Mouse (Mus musculus) common myeloid progenitor, adult 5-6 weeks (primary cell): ENCODE results near the gene Slco1a6. TPM values are rescaled to one million over a fixed set of nuclear protein-coding genes. Genes with fewer than 3 reads are reported as not detected.
"Not testable (repeated sequence)": the region's sequence is repeated elsewhere in the genome, so short reads cannot be mapped to it uniquely, and the experiment has no call there.

Source experiments
- ATAC-seq: replicated peaks from 2 replicates; pipeline ENCODE4 v1.8.0; 2016; ENCODE audit warnings: low read depth, mild to moderate bottlenecking, moderate TSS enrichment, inconsistent platforms; ENCODE audit not compliant: poor library complexity, severe bottlenecking
- total RNA-seq: library from RNA; stranded (forward); fragments of 200-1000, 187-1606 nt; gene quantifications from 2 replicates; pipeline ENCODE4 v1.2.3, GENCODE M21; 2017

The Slco1a6 gene
- total RNA-seq, result not detected in 2 replicates

DNA sequence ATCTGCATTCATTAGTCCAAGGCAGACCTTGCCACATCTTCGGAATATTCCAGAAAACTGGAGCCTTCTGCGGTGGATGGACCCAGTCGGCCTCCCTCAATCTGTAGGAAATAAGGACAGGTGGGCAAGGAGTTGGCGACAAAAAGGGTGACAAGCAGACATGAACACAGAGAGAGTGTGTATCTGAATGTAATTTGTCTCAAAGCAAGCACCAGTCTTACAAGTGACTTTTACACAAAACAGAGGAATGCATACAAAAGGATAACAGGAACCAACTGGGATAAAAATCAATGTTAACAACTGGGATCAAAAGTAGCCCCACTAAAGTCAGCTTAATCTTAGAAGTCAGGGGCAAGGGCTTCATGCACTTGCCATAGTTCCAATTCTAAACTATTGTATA lies at the start of gene Slco1a6:
Gene Slco1a6 (minus strand): TSS at position 101 of the 400 bp plus-strand sequence.
- no peak for ATAC-seq

GRCm38 (mm10) chr6:142250738-142251307 lies 42.5 kb upstream of the Slco1a6 start:
- ATAC-seq, result not testable (repeated sequence)

GRCm38 (mm10) chr6:142245065-142245464 lies 36.7 kb upstream of the Slco1a6 start:
- no peak for ATAC-seq

GRCm38 (mm10) chr6:142239468-142239867 lies 31.1 kb upstream of the Slco1a6 start:
- no peak for ATAC-seq

- no peak for ATAC-seq
These were observed 11.8 kb upstream of the Slco1a6 start for GRCm38 (mm10) chr6:142220138-142220537.

- no peak for ATAC-seq
These were observed 3.5 kb upstream of the Slco1a6 start for GRCm38 (mm10) chr6:142211821-142212220.

- no peak for ATAC-seq
These were observed 1.4 kb upstream of the Slco1a6 start for GRCm38 (mm10) chr6:142209749-142210148.

DNA sequence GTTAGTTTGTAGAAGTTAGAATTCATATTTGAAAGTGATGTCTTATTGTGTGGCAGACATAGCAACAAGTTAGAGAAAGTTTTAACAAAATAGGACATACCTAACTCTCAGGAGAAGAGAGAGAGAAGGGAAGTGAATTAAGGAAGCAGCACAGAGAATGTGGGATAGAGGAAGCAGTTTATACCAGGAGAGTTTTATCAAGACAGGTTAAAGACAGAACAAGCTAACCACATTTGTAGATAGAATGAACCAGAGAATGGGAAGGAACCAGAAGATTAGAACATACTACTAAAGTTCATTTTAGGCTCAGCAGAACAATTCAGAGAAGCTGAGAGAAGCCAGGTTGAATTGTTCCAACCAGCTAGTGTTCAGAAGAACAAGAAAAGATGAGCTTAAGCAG lies 7.8 kb downstream of the Slco1a6 start:
- no peak for ATAC-seq

DNA sequence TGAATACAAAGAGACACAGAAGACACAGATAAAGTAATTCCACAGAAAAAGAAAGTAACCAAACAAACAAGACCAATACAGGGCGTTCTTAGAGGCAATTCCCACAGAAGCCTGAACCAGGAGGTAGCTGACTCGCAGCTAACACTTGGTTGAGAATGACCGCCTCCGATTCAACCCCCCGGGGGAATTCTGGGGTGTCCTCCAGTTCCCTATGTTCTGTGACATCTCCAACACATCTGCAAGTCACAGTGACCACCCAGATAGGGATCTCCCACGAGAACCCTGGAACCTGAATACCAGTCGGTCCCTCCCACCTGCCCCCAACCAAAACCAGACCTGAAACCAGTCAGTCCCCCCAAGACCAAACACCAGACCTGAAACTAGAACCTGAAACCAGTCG lies 14.1 kb downstream of the Slco1a6 start:
- ATAC-seq, result no peak

DNA sequence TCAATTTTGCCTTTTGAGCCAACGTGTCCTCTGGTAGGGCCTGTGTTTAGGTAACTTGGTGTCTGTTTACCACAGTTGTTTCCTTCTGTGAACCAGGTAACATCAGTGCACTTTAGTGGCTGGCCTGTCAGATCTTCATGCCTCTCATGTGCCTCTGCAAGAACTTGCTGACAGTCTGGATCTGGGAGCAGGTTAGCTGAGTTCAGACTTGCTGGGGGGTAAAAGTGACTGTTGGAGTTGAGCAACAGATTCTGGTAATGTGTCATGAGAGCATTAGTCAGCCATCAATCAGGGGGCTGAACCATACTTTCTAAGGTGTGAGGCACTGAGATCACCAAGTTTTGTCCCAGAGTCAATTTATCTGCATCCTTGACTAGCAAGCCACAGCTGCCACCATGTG lies 16.4 kb downstream of the Slco1a6 start:
- no peak for ATAC-seq

DNA sequence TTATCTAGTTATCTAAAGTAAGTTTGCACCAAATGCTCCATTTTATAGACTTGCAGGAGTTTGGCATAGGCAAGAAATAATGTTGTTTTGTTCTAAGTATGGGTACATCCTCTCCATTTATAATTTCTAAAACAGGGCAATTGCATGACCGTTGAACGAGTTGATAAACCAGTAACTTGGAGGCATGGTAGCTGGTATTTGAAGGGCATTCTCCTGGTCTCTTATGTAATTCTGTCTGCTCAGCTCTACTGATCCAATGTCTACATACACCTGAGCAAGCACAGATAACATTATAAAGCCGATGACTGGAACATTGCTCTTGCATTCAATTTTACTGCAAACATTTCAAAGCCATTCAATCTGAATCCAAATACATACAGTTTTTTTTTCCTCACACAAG lies 20.9 kb downstream of the Slco1a6 start:
- no peak for ATAC-seq

DNA sequence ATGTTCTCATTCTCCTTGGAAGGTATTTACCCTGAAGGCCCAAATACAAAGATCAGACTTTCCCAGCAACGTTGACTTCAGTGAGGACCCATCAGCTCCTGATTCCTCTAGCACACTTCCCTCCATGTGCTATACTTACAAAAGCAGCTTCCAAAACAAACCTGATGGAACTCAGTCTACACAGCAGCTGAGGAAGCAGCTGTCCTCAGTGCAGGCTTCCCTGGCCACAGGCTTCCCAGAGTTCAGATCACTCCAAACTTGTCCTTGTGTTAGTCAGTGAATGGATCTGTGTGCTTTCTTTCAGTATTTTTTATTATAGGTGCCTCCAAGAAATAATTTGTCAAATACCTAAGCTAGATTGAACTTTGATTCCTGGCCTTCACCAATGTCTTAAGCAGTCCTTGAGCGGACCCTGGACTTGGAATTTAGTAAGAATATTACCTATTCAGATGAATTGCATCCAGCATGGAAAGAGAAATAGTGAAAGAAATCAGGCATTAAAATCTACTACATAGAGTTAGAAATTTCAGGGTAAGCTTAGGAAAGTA lies 22.4 kb downstream of the Slco1a6 start:
- no peak for ATAC-seq

- no peak for ATAC-seq
These were observed 44.9 kb downstream of the Slco1a6 start for GRCm38 (mm10) chr6:142163406-142163805.

GRCm38 (mm10) chr6:142161171-142161570 lies 47.1 kb downstream of the Slco1a6 start:
- ATAC-seq, result no peak

DNA sequence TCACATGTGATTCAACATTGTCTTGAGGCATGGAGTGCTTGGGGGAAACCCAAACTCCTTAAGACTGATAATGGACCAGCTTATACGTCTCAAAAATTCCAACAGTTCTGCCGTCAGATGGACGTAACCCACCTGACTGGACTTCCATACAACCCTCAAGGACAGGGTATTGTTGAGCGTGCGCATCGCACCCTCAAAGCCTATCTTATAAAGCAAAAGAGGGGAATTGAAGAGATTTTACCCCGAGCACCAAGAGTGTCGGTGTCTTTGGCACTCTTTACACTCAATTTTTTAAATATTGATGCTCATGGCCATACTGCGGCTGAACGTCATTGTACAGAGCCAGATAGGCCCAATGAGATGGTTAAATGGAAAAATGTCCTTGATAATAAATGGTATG lies 54.2 kb downstream of the Slco1a6 start:
- ATAC-seq, result not testable (repeated sequence)

GRCm38 (mm10) chr6:142148371-142148770 lies 60.0 kb downstream of the Slco1a6 start:
- ATAC-seq, result no peak

DNA sequence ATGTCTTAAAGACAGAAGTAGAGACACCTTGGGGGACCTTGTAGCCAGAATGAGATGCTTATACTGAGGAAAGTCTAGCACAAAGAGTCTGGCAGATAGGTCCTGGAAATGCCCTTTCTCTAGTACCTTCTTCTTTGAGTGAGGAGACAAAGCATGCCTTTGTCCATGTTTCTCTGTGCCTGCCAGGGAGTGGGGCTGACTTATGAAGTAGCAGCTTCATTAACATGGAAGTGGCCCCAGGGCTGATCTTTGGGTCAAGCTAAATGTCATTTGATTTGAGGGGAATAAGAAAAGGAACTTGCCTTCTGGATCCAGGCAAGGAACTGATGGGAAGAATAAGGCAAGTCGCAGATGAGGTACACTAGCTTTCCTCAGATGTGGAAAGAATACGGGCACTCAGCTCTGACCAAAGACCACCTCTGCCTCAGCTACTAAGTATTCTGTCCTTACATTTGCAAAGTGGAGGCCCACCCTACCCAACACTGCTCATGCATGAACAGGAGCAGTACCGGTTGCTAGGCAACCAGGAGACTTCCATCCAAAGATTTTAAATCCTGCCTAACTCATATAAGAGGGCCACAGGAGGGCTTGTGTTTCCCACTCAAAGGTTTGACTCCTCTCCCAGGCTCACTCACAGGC lies 96.5 kb downstream of the Slco1a6 start:
- ATAC-seq, result no peak

DNA sequence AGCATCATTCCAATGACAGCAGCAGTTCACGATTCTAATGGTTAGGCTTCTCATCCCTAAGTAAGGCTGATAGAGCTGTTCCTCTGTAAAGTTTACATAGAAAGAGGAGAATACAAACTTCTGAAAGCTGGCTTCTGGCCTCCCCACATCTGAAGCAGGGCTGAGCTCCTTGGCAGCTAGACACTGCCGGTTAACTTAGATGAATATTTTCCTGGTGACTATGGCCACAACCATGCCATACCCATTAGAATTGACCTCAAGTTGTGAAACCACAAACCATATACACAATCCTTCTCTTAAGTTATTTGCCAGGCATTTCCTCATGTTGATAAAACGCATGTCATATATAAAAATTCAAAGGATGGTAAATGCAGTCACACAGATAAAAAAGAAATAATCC lies 117.2 kb downstream of the Slco1a6 start:
- no peak for ATAC-seq

DNA sequence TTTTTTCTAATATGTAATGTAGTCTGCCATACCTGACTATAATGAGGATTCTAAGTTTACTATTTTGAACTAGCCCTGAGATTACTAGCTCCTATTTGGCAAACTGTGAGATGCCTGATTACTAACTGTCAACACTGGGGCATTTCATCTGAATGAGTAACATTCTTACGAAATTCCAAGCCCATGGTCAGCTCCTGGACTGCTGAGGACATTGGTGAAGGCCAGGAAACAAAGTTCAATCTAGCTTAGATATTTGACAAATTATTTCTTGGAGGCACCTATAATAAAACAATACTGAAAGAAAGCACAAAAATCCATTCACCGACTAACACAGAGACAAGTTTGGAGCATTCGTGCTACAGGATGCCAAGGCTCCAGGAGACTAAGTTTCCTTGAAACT lies 150.0 kb downstream of the Slco1a6 start:
- ATAC-seq, result not testable (repeated sequence)

- no peak for ATAC-seq
These were observed 160.6 kb downstream of the Slco1a6 start for GRCm38 (mm10) chr6:142047689-142048088.

DNA sequence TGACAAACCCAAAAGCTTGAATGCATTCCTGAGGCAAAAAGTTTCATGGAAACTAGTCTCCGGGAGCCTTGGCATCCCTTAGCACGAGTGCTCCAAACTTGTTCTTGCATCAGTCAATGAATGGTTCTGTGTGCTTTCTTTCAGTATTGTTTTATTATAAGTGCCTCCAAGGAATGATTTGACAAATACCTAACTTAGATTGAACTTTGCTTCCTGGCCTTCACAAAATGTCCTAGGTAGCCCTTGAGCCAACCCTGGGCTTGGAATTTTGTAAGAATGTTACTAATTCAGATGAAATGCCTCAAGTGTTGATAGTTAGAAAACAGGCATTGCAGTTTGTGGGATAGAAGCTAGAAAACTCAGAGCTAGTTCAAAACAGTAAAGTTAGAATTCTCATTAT lies 162.6 kb downstream of the Slco1a6 start:
- no peak for ATAC-seq

DNA sequence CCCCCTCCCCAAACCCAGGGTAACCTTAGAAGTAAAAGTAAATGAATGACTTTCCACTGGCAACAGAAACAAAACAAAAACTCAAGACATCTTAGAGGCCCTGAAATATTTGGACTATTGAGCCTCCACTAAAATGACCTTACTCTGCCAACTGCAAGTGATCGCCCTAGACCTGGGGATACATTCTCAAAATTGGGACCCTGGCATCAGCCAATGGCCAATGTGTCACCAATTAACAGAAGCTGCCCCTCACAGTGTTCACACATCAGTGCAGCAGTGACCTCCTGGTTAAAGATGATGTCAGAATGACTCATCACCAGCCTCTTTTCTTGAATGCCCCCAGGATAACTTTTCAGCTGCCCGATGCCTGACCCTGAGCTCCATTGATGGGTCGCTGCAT lies 166.4 kb downstream of the Slco1a6 start:
- no peak for ATAC-seq
